Mouse (Mus musculus) left cerebral cortex, postnatal 4 days (tissue): Measurements from ENCODE around the gene Adprm. TPM values are rescaled to one million over a fixed set of nuclear protein-coding genes. Genes with fewer than 3 reads are reported as not detected.

ENCODE experiments used
- microRNA-seq: library from miRNA; unstranded; fragments of <30 nt; microRNA quantifications from one replicate; pipeline ENCODE4 v1.2.0, GENCODE M21; 2022
- total RNA-seq, 2 experiments: library from RNA; stranded (reverse); gene quantifications; 2 replicates each; pipeline ENCODE4 v1.2.3; 2021

Gene Adprm
- total RNA-seq, 2 experiments from 2014 or later: 24.1 to 26.2 TPM

Small RNAs within 50 kb of the gene (microRNA-seq; reads per million reads assigned to microRNA genes)
- gene Mir6923: not detected

Other genes starting within 250 kb of the Adprm start
- under 1 TPM in 1 of 2 experiments, not detected in 1; 0.14 TPM for gene Pirt, start 140.6 kb downstream of the Adprm start, total RNA-seq
- gene Tmem238l, start 96.0 kb downstream of the Adprm start, total RNA-seq: not detected
- under 1 TPM; 0.52 to 0.74 TPM for gene Tmem220, start 27.4 kb downstream of the Adprm start, total RNA-seq
- 10 to 100 TPM in 1 of 2 experiments, 1 to 10 TPM in 1; 9.9 to 12.0 TPM for gene Sco1, start 76 bp upstream of the Adprm start, total RNA-seq
- 1 to 10 TPM; 2.2 to 2.4 TPM for gene Myh3, start 25.7 kb upstream of the Adprm start, total RNA-seq
- under 1 TPM; 0.48 to 0.56 TPM for gene Myh2, start 118.4 kb upstream of the Adprm start, total RNA-seq
- gene Myh1, start 147.5 kb upstream of the Adprm start, total RNA-seq: under 1 TPM; 0.30 to 0.32 TPM
- under 1 TPM; 0.28 to 0.34 TPM for gene Myh4, start 185.4 kb upstream of the Adprm start, total RNA-seq
- under 1 TPM; 0.64 to 0.89 TPM for gene Myh8, start 224.5 kb upstream of the Adprm start, total RNA-seq